Mouse (Mus musculus) ES-Bruce4 (cell line): Measurements from ENCODE around the gene Psmd1.

Experiments used
- CTCF ChIP-seq: IDR thresholded peaks from one replicate; pipeline ENCODE4 v1.8.1; 2011; ENCODE audit warnings: low read depth, low read length
- POLR2A ChIP-seq: IDR thresholded peaks from one replicate; pipeline ENCODE4 v1.8.1; 2011; ENCODE audit warnings: low read length; ENCODE audit not compliant: insufficient read depth

DNA sequence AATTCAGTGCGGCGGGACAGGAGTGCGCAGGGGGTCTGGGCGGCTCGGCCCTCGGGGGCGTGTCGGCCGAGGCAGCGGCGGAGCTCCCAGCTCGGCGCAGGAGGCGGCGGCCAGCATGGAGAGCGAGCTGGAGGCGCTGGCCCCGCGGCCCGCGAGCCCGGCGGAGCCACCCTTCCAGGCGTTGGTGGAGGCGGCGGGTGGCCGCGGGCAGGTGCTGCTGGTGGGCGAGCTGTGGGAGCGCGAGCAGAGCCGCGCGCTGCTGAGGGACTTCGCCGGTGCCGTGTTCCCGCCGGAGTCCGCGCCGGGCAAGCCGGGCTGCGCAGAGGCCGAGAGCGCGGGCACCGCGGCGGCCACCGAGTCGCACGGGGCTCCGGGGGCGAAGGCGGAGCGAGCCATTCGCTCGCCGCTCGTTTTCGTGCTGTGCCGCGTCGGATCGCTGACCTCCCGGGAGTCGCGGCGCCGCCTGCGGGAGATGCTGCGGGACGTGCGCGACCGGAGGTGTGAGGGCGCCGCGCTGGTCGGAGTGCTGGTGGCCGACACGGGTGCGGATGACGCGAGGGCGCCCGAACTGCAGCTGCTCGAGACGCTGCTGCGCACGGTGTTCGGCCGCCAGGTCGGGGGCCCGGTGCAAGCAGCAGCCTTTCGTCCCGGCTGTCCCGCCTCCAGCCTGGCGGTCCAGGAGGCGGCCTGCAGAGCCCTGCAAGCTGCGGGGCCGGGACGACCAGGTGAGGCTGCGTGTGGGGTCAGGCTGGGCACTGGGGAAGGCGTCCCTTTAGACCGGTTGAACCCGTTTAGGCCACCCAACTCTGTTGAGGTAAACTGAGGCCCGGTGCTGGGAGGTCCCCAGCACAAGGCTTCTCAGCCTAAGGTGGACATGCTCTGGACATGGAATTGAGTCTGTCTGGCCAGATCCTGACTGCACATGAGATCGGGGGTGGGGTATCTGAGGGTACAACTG, 18.1 kb upstream of the Psmd1 start, which contains the start of gene 2810459M11Rik:
- no peak for TF ChIP-seq CTCF
- TF ChIP-seq POLR2A: no peak
